Mouse (Mus musculus): ENCODE measurements around the gene St6galnac3.

St6galnac3 gene

GRCm38 (mm10) chr3:153513501-153514060 is 211.4 kb downstream of the St6galnac3 start:
- no peak for DNase-seq (ENCODE audit: low spot score in 2 of 2)

- no peak for DNase-seq (ENCODE audit: low spot score in 2 of 2)
Observed at GRCm38 (mm10) chr3:153512545-153512944, 212.4 kb downstream of the St6galnac3 start.

GRCm38 (mm10) chr3:153511151-153511580 is 213.8 kb downstream of the St6galnac3 start:
- no peak for DNase-seq (ENCODE audit: low spot score in 2 of 2)

GRCm38 (mm10) chr3:153510048-153510630 is 214.8 kb downstream of the St6galnac3 start:
- no peak for DNase-seq (ENCODE audit: low spot score in 2 of 2)

GRCm38 (mm10) chr3:153509643-153510042 is 215.3 kb downstream of the St6galnac3 start:
- DNase-seq (ENCODE audit: low spot score in 2 of 2), result no peak

- no peak for DNase-seq (ENCODE audit: low spot score in 2 of 2)
Observed at GRCm38 (mm10) chr3:153509029-153509428, 215.9 kb downstream of the St6galnac3 start.

GRCm38 (mm10) chr3:153508592-153508991 is 216.4 kb downstream of the St6galnac3 start:
- no peak for DNase-seq (ENCODE audit: low spot score in 2 of 2)

- DNase-seq (ENCODE audit: low spot score in 2 of 2), result no peak
Observed at GRCm38 (mm10) chr3:153507599-153507998, 217.4 kb downstream of the St6galnac3 start.

GRCm38 (mm10) chr3:153502488-153502887 is 222.5 kb downstream of the St6galnac3 start:
- no peak for DNase-seq (ENCODE audit: low spot score in 2 of 2)

GRCm38 (mm10) chr3:153501333-153501877 is 223.6 kb downstream of the St6galnac3 start:
- DNase-seq (ENCODE audit: low spot score in 2 of 2), result peak; percentile 80 to 86

- no peak for DNase-seq (ENCODE audit: low spot score in 2 of 2)
Observed at GRCm38 (mm10) chr3:153492986-153493385, 232.0 kb downstream of the St6galnac3 start.

- DNase-seq (ENCODE audit: low spot score in 2 of 2), result no peak
Observed at GRCm38 (mm10) chr3:153489718-153490117, 235.3 kb downstream of the St6galnac3 start.

- DNase-seq (ENCODE audit: low spot score in 2 of 2), result no peak
Observed at GRCm38 (mm10) chr3:153488931-153489330, 236.0 kb downstream of the St6galnac3 start.

GRCm38 (mm10) chr3:153485176-153485575 is 239.8 kb downstream of the St6galnac3 start:
- DNase-seq (ENCODE audit: low spot score in 2 of 2), result no peak

- peak; percentile 77 to 87 for DNase-seq (ENCODE audit: low spot score in 2 of 2)
Observed at GRCm38 (mm10) chr3:153484701-153485100, 240.3 kb downstream of the St6galnac3 start.

- no peak for DNase-seq (ENCODE audit: low spot score in 2 of 2)
Observed at GRCm38 (mm10) chr3:153483691-153484090, 241.3 kb downstream of the St6galnac3 start.

- peak; percentile 54 to 73 for DNase-seq (ENCODE audit: low spot score in 2 of 2)
Observed at GRCm38 (mm10) chr3:153482098-153482497, 242.9 kb downstream of the St6galnac3 start.

GRCm38 (mm10) chr3:153481012-153481411 is 244.0 kb downstream of the St6galnac3 start:
- DNase-seq (ENCODE audit: low spot score in 2 of 2), result no peak

GRCm38 (mm10) chr3:153480636-153481006 is 244.4 kb downstream of the St6galnac3 start:
- no peak for DNase-seq (ENCODE audit: low spot score in 2 of 2)

- DNase-seq (ENCODE audit: low spot score in 2 of 2), result no peak
Observed at GRCm38 (mm10) chr3:153480005-153480635, 244.9 kb downstream of the St6galnac3 start.

- DNase-seq (ENCODE audit: low spot score in 2 of 2), result no peak
Observed at GRCm38 (mm10) chr3:153475919-153476318, 249.1 kb downstream of the St6galnac3 start.

GRCm38 (mm10) chr3:153475461-153475860 is 249.5 kb downstream of the St6galnac3 start:
- no peak for DNase-seq (ENCODE audit: low spot score in 2 of 2)

Measured in frontal cortex, postnatal 36 days (tissue).